Mouse (Mus musculus): ENCODE results near the gene Trim16. TPM values are rescaled to one million over a fixed set of nuclear protein-coding genes. Genes with fewer than 3 reads are reported as not detected.
A peak's percentile ranks its signal among the peaks of the same experiment; 100 is the strongest.

The Trim16 gene
- polyA plus RNA-seq, 1 experiment from 2014 or later = 5.8 TPM

GRCm38 (mm10) chr11:62873479-62873878 lies 53.4 kb downstream of the Trim16 start:
- Histone ChIP-seq H3K27ac (ENCODE audit: low read length) (no peak overlapping the region), H3K4me3 (ENCODE audit: low read length) (no peak overlapping the region), H3K9ac (ENCODE audit: low read length) (no peak overlapping the region), H3K36me3 (ENCODE audit: control insufficient read depth, insufficient read depth) (no peaks in the 10 kb centered on the region), H3K9me3 (replicated peaks; ENCODE audit: control insufficient read depth, low read length) (no peaks in the 10 kb centered on the region), H3K27me3 (ENCODE audit: control insufficient read depth, insufficient read depth, low read length) (no peaks in the 10 kb centered on the region; the same call in 1 of the 2 replicates), H3K4me1 (ENCODE audit: control insufficient read depth, insufficient read depth, low read length) (no peaks in the 10 kb centered on the region), H3K4me2 (ENCODE audit: low read depth, low read length) (no peak overlapping the region)
- 72% methylated on average over 9 of the region's 9 CpGs for WGBS
- ATAC-seq (replicated peaks; ENCODE audit: extremely low read depth, insufficient read depth, low FRiP score) = no peak

- H3K4me1 ChIP-seq (ENCODE audit: control insufficient read depth, insufficient read depth, low read length) = peaks cover 7% of the 10 kb centered on the region
- no peak overlapping the region for H3K4me3 ChIP-seq (ENCODE audit: low read length)
- H3K36me3 ChIP-seq (ENCODE audit: control insufficient read depth, insufficient read depth) = no peaks in the 10 kb centered on the region
- no peaks in the 10 kb centered on the region for H3K9me3 ChIP-seq (replicated peaks; ENCODE audit: control insufficient read depth, low read length)
- H3K27me3 ChIP-seq (ENCODE audit: control insufficient read depth, insufficient read depth, low read length) = no peaks in the 10 kb centered on the region
- no peak for ATAC-seq (replicated peaks; ENCODE audit: extremely low read depth, insufficient read depth, low FRiP score)
- 86% methylated on average over 1 of the region's 1 CpGs for WGBS
- H3K27ac ChIP-seq (ENCODE audit: low read length) = no peak overlapping the region
- H3K4me2 ChIP-seq (ENCODE audit: low read depth, low read length) = no peak overlapping the region
- H3K9ac ChIP-seq (ENCODE audit: low read length) = no peak overlapping the region
These were observed 55.7 kb downstream of the Trim16 start for GRCm38 (mm10) chr11:62875696-62876095.

- 80% methylated on average over 4 of the region's 4 CpGs for WGBS
- no peak overlapping the region for H3K27ac ChIP-seq (ENCODE audit: low read length)
- H3K9me3 ChIP-seq (replicated peaks; ENCODE audit: control insufficient read depth, low read length) = no peaks in the 10 kb centered on the region
- H3K36me3 ChIP-seq (ENCODE audit: control insufficient read depth, insufficient read depth) = no peaks in the 10 kb centered on the region
- H3K27me3 ChIP-seq (ENCODE audit: control insufficient read depth, insufficient read depth, low read length) = no peaks in the 10 kb centered on the region
- no peak for ATAC-seq (replicated peaks; ENCODE audit: extremely low read depth, insufficient read depth, low FRiP score)
- peaks cover 7% of the 10 kb centered on the region for H3K4me1 ChIP-seq (ENCODE audit: control insufficient read depth, insufficient read depth, low read length)
- no peak overlapping the region for H3K4me2 ChIP-seq (ENCODE audit: low read depth, low read length)
- no peak overlapping the region for H3K4me3 ChIP-seq (ENCODE audit: low read length)
- H3K9ac ChIP-seq (ENCODE audit: low read length) = no peak overlapping the region
These were observed 56.4 kb downstream of the Trim16 start for GRCm38 (mm10) chr11:62876445-62876844.

- 59% methylated on average over 1 of the region's 1 CpGs for WGBS
- H3K9me3 ChIP-seq (replicated peaks; ENCODE audit: control insufficient read depth, low read length) = no peaks in the 10 kb centered on the region
- no peaks in the 10 kb centered on the region for H3K27me3 ChIP-seq (ENCODE audit: control insufficient read depth, insufficient read depth, low read length)
- H3K36me3 ChIP-seq (ENCODE audit: control insufficient read depth, insufficient read depth) = peaks cover 5% of the 10 kb centered on the region; the same call in 1 of the 2 replicates
- H3K9ac ChIP-seq (ENCODE audit: low read length) = no peak overlapping the region
- H3K4me2 ChIP-seq (ENCODE audit: low read depth, low read length) = no peak overlapping the region
- no peak overlapping the region for H3K27ac ChIP-seq (ENCODE audit: low read length)
- H3K4me3 ChIP-seq (ENCODE audit: low read length) = no peak overlapping the region
- no peak for ATAC-seq (replicated peaks; ENCODE audit: extremely low read depth, insufficient read depth, low FRiP score)
- peaks cover 7% of the 10 kb centered on the region for H3K4me1 ChIP-seq (ENCODE audit: control insufficient read depth, insufficient read depth, low read length)
These were observed 57.4 kb downstream of the Trim16 start for GRCm38 (mm10) chr11:62877391-62877790.

GRCm38 (mm10) chr11:62878728-62879127 lies 58.7 kb downstream of the Trim16 start:
- Histone ChIP-seq H3K4me1 (ENCODE audit: control insufficient read depth, insufficient read depth, low read length) (peaks cover 7% of the 10 kb centered on the region), H3K36me3 (ENCODE audit: control insufficient read depth, insufficient read depth) (peaks cover 10% of the 10 kb centered on the region), H3K4me3 (ENCODE audit: low read length) (peak overlapping the region; percentile 93), H3K9me3 (replicated peaks; ENCODE audit: control insufficient read depth, low read length) (no peaks in the 10 kb centered on the region), H3K27ac (ENCODE audit: low read length) (peak overlapping the region; percentile 67), H3K4me2 (ENCODE audit: low read depth, low read length) (peak overlapping the region; percentile 90), H3K27me3 (ENCODE audit: control insufficient read depth, insufficient read depth, low read length) (no peaks in the 10 kb centered on the region), H3K9ac (ENCODE audit: low read length) (peak overlapping the region; percentile 64)
- WGBS = 25% methylated on average over 9 of the region's 9 CpGs
- ATAC-seq (replicated peaks; ENCODE audit: extremely low read depth, insufficient read depth, low FRiP score) = no peak

GRCm38 (mm10) chr11:62879220-62880048 lies 59.4 kb downstream of the Trim16 start, which contains the start of gene Tvp23b:
Gene Tvp23b, plus strand, starts transcription at chr11:62879455.
- Histone ChIP-seq H3K36me3 (ENCODE audit: control insufficient read depth, insufficient read depth) (peaks cover 13% of the 10 kb centered on the region), H3K27ac (ENCODE audit: low read length) (peak within 1 kb of the TSS; percentile 88), H3K9me3 (replicated peaks; ENCODE audit: control insufficient read depth, low read length) (no peaks in the 10 kb centered on the region), H3K4me2 (ENCODE audit: low read depth, low read length) (peak within 1 kb of the TSS; percentile 90), H3K4me3 (ENCODE audit: low read length) (peak within 1 kb of the TSS; percentile 93), H3K27me3 (ENCODE audit: control insufficient read depth, insufficient read depth, low read length) (no peaks in the 10 kb centered on the region), H3K9ac (ENCODE audit: low read length) (peak within 1 kb of the TSS; percentile 91), H3K4me1 (ENCODE audit: control insufficient read depth, insufficient read depth, low read length) (peaks cover 7% of the 10 kb centered on the region)
- under 1% methylated on average over 55 of the region's 55 CpGs for WGBS
- peak; percentile 96 for ATAC-seq (replicated peaks; ENCODE audit: extremely low read depth, insufficient read depth, low FRiP score)

- no peaks in the 10 kb centered on the region for H3K27me3 ChIP-seq (ENCODE audit: control insufficient read depth, insufficient read depth, low read length)
- H3K9me3 ChIP-seq (replicated peaks; ENCODE audit: control insufficient read depth, low read length) = no peaks in the 10 kb centered on the region
- H3K9ac ChIP-seq (ENCODE audit: low read length) = no peak overlapping the region
- H3K4me2 ChIP-seq (ENCODE audit: low read depth, low read length) = no peak overlapping the region
- H3K27ac ChIP-seq (ENCODE audit: low read length) = no peak overlapping the region
- 76% methylated on average over 8 of the region's 8 CpGs for WGBS
- no peak for ATAC-seq (replicated peaks; ENCODE audit: extremely low read depth, insufficient read depth, low FRiP score)
- peaks cover 7% of the 10 kb centered on the region for H3K4me1 ChIP-seq (ENCODE audit: control insufficient read depth, insufficient read depth, low read length)
- H3K4me3 ChIP-seq (ENCODE audit: low read length) = no peak overlapping the region
- peaks cover 28% of the 10 kb centered on the region for H3K36me3 ChIP-seq (ENCODE audit: control insufficient read depth, insufficient read depth)
These were observed 63.4 kb downstream of the Trim16 start for GRCm38 (mm10) chr11:62883407-62883806.

- no peak for ATAC-seq (replicated peaks; ENCODE audit: extremely low read depth, insufficient read depth, low FRiP score)
- 73% methylated on average over 5 of the region's 5 CpGs for WGBS
- Histone ChIP-seq H3K27ac (ENCODE audit: low read length) (no peak overlapping the region), H3K36me3 (ENCODE audit: control insufficient read depth, insufficient read depth) (peaks cover 31% of the 10 kb centered on the region), H3K9ac (ENCODE audit: low read length) (no peak overlapping the region), H3K4me1 (ENCODE audit: control insufficient read depth, insufficient read depth, low read length) (peaks cover 1% of the 10 kb centered on the region), H3K4me2 (ENCODE audit: low read depth, low read length) (no peak overlapping the region), H3K9me3 (replicated peaks; ENCODE audit: control insufficient read depth, low read length) (no peaks in the 10 kb centered on the region), H3K4me3 (ENCODE audit: low read length) (no peak overlapping the region), H3K27me3 (ENCODE audit: control insufficient read depth, insufficient read depth, low read length) (no peaks in the 10 kb centered on the region)
These were observed 65.3 kb downstream of the Trim16 start for GRCm38 (mm10) chr11:62885323-62885722.

- Histone ChIP-seq H3K4me1 (ENCODE audit: control insufficient read depth, insufficient read depth, low read length) (no peaks in the 10 kb centered on the region), H3K36me3 (ENCODE audit: control insufficient read depth, insufficient read depth) (peaks cover 23% of the 10 kb centered on the region), H3K4me2 (ENCODE audit: low read depth, low read length) (no peak overlapping the region), H3K27ac (ENCODE audit: low read length) (no peak overlapping the region), H3K9me3 (replicated peaks; ENCODE audit: control insufficient read depth, low read length) (no peaks in the 10 kb centered on the region), H3K9ac (ENCODE audit: low read length) (no peak overlapping the region), H3K27me3 (ENCODE audit: control insufficient read depth, insufficient read depth, low read length) (no peaks in the 10 kb centered on the region), H3K4me3 (ENCODE audit: low read length) (no peak overlapping the region)
- ATAC-seq (replicated peaks; ENCODE audit: extremely low read depth, insufficient read depth, low FRiP score) = no peak
- 89% methylated on average over 4 of the region's 4 CpGs for WGBS
These were observed 70.8 kb downstream of the Trim16 start for GRCm38 (mm10) chr11:62890796-62891195.

Measured in heart, embryonic 16.5 days (tissue).